Mouse (Mus musculus): ENCODE measurements around the gene Immp2l.

Gene Immp2l

DNA sequence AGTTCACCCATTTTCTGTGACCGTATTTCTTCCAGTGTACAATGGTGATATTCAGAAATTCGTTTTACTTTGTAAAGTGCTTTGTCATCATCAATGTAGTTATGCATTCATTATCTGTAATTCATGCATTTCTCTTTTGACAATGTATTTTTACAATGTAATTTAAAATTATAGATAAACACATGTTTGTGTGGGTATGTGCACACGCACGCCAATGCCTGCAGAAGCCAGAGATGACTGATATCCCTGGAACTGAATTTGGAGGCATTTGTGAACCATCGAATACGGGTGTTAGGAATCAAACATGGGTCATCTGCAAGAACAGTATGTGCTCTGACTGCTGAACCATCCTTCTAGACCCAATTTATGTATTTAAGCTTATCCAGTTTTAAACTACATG lies 161.6 kb downstream of the Immp2l start:
- no peak for DNase-seq

DNA sequence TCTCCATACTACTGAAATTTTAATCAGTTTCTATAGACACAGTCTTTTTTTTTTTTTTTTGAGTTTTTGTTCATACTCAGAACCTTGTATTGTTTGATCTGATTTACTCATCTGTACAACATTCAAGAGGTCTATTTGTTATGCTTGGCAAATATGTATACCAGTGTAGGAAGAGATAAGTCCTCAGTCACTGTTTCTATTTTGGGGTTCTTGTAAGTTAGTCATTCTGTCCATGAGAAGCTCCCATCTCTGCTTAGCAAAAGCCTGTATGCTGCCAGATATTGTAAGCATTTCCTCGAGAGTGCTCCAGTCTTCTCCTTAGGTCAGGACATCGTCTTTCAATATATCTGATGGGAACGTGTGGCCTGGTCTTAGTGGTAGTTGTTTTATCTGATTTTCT lies 168.9 kb downstream of the Immp2l start:
- DNase-seq, result no peak

DNA sequence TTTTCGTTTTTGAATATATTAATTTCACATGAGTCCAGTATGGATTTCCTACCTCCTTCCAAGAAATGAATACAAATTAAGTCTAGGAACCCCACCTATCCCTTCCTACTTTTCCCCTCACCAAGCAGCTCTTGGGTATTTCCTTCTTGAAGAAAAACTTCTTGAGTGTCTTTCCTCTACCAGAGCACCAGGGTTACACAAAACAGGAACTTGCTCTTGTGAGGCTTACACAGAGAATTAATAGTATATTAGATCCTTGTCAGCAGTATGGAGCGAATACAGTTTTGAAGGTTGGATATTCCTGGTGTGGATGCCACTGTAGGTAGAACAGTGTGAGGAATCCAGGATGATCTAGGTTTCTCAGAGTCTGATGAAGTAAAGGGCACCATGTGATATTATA lies 172.5 kb downstream of the Immp2l start:
- DNase-seq, result no peak

DNA sequence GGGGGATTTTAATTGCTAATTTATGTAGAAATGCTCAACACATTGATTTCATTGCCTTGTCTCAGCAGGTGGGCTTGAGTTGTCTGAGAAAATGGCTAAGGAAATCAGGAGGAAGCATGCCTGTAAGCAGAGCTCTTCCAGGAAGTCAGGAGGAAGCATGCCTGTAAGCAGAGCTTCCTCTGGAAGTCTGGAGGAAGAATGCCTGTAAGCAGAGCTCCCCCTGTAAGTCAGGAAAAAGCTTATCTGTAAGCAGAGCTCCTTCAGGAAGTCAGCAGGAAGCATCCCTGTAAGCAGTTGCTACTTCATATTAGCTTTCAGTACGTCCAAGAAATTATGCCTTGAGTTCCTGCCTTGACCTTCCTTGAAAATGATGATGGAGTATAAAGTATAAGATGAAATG lies 191.3 kb downstream of the Immp2l start:
- no peak for DNase-seq

DNA sequence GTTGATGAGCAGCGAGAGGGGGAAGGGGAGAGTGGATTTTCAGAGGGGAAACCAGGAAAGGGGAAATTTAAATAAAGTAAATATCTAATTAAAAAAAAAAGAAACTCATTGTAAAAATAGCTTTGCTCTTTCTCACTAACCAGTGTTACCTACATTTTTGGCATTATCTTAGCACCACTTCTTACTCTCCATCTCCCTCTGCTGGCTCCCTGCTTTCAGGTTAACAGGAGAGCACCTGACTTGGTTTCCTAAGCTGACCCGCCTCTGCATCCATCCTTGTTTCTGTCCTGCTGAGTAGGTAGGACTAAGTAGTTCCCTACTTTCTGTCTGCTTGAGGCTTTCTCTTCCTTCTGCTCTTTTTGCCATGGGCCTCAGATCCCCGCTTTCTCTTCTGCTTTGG lies 198.0 kb downstream of the Immp2l start:
- no peak for DNase-seq

DNA sequence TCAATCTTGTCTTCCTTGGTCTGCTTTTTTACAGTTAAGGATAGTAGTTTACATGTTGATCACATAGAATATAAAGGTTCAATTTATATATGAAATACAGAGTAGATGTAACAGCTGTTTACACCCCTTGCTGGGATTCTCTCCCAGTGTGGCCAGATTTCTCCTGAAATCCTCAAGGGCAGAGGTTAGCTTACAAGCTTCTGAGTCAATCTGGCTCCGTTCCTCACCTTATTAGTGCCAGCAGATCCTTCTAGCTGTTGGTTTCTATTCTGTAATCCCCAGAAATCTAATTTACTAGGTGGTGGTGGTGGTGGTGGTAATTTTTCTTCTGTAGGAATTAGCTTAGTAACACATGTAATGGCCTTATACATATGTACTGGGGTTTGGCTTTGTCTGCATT lies 199.8 kb downstream of the Immp2l start:
- no peak for DNase-seq

DNA sequence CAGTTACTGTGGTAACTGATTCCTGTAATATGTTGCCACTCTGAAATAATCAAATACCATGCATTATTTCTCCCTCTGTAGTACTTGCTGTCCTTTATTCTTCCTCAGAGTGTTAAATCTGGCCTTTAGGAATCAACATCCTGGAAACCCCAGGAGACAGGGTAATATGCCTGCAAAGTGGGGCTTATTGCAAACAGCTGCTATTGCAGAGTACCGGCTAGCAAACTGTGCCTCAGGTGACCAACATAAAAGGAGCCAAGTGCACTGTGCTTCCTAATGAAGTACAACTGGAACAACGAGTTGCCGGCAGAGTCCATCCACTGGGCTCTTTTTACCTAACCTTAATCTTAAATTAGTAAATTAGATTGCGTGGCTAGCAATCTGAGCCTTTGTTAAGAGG lies 200.6 kb downstream of the Immp2l start:
- no peak for DNase-seq

DNA sequence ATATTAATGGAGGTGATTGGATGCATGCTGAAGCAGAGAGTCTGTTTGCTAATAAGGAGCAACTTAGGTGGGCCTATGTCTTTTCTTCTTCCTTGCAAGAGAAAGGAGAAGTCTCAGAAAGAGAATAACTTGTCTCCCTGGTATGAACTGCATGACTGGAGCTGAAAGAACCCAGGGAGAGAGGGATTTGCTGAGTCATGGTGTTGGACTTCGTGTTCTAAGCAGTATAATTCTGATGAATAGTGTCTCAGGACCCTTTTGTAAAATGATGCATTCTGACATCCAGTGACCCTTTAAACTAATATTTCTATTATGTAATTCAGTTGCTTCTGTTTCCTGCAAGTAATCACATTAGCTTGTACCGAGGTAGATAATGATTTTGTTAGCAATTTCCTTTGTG lies 208.1 kb downstream of the Immp2l start:
- no peak for DNase-seq

DNA sequence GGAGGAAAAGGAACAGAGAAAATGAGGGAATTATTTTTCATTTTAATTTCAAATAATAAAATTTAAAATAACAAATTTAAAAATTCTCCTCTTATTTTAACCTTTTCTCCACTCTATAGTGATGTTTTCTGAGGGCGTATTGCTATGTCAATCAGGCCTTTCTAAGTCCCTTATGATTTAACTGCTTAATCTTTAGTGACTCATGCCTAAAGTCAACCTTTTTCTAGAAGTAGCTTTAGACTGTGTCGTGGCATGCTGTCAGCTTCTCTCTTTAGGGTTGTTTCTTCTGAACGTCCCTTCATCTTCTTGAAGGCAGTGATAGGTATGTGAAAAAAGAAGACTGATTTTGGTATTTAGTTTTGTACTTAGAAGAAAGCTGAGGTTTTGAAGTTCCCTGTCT lies 214.0 kb downstream of the Immp2l start:
- DNase-seq, result no peak

DNA sequence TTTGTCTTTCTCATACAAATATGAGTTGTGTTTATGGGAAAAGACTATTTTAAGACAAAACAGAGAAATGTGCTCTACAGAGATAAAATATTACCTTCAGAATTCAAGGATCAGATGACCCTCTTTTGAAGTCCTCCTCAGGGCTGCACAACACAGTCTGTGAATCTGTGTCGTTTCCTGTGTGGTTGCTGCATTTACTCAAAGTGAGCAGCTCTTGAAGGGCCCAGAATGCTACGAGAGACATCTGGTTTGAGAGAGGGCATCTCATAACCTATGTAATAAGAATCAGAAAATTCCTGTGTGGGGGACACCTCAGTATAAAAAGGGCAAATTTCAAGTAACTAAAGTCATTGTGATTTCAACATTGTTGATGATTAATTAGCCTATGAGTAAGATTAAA lies 217.3 kb downstream of the Immp2l start:
- DNase-seq, result no peak

DNA sequence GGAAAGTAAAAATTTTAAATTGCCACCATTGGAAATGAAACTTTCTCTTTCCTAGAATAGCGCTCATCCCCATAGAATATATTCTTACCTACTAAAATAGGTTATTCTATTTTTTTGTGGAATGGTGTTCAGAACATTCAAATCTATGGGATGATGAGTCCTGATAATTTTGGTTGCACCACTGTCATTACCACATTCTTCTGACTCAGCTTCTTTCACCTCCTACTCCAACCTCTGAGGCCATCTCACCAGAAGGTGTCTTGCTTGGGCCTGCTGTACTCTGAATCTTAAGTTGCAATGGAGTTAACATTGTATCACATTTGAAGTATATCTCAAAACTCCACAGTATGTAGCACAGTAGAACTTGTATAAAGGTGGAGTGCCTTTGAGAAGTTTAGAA lies 224.4 kb downstream of the Immp2l start:
- DNase-seq, result no peak

DNA sequence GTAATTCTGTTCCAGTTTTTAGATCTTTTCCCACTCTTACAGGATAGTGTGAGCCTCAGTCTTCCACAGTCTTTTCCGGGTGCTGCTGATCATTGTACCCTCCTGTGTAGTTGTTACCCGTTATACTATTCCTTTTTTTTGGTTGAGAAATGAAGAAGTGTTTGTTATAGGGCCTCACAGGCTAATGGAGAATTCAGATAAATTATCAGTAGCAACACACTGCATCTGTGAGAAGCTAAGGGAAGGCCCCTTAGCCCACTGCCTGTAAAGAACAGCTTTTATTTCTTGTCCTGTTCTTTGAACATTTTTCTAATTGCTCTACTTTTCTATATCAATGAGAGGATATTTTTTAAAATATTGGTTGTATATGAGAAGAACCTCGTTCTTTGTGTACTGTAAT lies 226.2 kb downstream of the Immp2l start:
- DNase-seq, result no peak

DNA sequence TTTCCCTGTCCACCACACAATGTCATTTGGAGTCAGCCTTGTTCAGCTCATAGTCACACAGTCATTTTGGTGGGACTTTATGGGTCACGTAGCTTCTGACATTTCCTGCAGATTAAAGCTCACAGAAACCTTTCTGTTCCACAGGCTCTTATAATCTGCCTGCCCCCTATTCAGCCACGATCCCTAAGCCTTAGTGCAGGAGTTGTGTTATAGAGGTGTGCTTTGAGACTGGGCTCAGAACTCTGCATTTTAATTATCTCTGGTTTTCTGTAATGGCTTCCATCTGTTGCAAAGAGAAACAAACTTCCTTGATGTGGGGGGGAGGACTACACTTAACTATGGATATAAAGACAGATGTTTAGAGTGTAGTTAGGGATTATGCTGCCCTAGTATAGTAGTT lies 234.0 kb downstream of the Immp2l start:
- no peak for DNase-seq

DNA sequence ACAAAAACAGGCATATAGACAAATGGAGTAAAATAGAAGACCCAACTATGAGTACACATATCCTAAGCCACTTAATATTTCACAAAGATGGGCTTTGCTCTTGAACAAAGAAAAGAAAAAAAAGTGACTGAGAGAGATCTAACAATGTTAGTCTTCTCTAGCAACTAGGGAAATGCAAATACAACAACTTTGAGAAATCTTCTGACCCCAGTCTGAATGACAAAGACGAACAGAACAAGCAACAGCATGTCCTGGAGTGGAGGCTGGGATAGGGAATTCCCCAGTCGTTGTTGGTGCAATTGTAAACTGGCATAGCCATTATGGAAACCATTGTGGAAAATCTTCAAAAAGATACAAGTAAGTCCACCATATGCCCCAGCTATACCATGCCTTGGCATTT lies 235.7 kb downstream of the Immp2l start:
- DNase-seq, result no peak

DNA sequence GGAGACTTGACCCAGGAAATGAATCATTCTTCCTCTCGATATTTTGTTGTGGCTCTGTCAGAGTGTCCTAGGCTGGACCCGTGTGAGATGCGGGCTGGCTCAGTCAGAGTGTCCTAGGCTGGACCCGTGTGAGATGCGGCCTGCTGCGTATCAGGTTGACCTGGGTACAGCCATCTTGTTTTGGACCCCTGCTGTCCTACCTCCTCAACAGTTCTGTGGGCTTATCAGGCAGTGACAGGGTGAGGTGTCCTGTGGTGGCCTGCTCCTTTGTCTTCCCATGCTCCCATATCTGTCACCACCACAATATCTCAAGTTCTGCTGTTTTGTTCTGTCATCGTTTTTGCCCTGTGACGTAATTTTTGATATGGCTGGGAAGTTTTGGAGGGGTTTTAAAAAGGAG lies 250.2 kb downstream of the Immp2l start:
- DNase-seq, result no peak

DNA sequence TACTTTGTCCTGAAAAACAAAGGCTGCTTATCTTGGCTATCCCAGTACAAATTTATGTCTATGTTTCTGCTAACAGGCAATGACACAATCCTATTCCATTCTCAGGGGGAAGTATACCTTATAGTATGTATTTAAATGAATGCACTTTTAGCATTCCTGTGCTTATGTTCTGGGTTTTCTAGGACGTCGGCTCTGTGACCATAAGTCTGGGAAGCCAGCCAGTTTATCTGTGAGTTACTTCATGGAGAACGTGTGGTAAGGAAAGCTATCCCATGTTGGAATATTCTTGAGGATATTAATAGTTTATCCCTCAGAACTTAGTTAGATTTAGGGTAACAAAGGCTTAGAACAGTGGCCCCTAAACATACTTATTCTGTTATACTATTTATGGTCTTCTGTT lies 251.5 kb downstream of the Immp2l start:
- DNase-seq, result no peak

DNA sequence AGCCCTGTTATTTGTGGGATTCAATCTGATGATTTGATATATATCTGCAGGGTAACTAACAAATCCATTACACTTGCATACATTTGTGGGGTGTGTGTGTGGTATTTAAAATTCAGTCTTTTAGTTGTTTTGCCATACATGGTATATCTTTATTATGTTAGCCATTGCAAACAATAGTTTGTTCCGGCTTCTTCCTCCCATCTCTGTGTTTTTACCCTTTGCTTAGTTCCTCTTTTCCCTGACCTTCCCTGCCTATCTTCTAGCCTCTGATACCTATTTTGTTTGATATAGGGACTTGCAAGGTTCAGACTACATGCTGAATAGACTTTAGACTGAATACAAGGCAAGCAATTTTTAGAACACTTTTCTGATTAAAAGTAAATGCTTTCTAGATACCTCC lies 254.0 kb downstream of the Immp2l start:
- DNase-seq, result no peak

DNA sequence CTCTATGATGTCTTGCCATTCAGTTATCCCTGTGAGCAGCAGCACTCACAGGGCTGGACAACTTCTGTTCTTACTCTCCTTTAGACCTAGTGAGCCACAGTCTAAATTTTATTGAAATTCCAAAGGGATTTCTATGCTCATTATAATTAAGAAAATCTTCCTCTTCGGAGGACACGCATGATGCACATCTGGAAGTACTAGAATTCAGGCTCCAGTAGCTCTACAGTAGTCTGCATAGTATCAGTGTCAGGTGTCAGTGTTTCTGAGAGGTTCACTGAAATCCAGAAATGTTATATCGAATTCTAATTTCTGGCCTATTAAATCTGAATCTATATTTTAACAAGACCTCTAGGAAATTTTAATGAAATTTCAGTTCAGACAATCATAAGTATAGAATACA lies 265.2 kb downstream of the Immp2l start:
- DNase-seq, result no peak

DNA sequence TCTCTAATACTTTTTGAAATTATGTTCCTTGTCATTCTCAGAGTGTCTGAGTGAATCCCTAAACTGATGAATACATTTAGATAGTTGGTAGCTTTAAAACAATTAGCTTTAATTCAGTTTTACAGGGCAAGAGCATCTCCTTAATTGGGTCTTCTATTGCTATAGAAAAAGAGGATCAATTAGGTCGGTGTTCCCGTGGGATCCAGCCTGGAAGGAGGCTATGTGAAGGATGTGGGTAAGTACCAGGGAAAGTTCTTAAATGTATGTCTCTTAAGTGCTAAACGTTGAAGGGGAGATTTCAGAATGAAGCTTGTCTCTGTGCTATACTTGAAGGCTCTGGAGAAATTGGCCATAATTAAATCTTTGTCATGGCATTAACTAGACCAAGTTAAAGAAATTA lies 283.1 kb downstream of the Immp2l start:
- no peak for DNase-seq

DNA sequence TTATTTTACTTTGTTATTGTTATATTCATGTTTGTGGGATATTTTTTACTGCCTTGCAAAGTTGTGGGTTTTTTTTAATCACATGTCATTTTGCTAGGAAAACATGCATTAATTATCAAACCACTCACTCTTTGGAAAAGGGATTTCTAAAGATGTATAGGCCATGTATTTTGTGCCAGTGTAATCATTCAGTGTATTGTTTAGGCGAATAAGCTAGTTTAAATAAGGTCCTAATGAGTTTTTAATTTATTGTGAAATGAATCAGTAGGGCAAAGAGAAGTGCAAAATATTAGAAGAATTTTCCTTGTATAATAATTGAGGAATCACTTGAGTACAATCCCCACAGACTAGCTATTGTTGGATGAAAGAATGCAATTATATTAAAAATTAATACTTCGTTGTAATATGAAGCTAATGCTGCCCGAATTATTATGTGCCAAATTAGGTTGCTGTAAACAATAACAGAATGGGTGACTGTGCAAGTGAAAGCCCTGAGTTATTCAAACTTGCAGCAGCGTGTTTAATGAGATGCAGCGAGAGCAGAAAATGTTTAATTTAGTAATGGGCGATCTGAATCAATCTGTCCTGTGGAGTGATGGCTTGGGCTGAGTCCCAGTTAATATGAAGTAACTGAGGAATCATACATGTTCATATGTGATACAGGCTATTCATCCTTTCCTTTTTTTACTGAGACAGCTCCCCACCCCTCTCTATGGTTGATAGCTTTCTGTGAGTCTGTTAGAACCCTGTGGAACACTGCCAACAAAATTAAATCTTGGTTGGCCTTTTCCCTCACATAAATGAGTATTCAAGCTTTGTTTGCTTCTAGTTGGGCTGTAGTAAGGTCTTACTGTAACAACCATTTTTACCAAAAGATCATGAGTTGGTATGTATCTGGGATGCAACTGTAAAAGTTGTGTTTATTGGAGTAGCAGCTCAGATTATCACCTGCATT lies 285.1 kb downstream of the Immp2l start:
- no peak for DNase-seq

DNA sequence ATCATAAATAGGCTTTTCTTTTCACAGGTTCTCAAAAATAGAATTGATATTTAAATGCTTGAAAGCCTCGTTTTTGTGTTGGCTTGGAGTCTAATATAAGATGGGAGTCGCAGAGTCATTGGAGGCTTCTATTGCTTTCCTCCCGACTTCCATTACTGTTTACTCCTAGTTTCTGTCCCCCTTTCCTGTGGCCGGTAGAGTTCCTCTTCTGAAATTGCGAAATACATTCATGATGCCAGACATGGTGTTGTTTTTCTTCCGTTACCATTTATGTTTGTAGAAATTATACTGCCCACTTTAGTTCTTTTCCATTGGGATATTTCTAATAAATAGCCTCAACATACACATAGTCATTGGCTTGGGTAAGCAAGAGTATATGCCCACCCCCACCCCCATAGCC lies 289.5 kb downstream of the Immp2l start:
- DNase-seq, result no peak

DNA sequence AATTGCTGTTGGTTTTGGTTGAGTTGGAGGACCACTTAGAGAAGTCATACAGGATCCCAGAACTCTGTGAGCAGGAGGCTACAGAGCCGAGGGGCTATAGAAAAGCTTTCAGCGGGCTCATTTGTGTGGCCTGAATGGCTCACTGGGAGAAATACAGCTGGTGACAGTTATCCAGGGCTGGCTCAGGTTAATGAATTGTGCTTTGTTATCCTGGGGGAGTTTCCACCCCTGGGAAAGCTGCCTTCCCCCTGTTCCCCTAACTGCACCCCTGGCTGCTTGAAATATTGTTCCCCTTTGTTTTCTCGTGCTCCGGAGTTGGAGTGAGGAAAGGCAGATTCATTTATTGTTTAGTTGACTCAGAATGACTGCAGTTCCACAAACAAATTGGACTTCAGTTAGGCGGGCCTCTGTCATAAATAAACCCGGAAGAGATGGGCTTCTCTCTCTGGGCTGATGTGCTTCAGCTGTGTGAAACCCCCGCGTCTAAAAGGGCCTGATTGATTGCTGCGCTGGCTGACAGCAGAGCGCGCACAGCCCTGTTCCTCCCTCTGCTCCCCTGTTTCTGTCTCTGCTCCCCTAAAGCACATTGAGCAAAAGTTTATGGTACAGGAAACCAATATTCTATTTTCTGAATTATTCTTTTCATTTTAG lies 291.0 kb downstream of the Immp2l start:
- DNase-seq, result no peak

DNA sequence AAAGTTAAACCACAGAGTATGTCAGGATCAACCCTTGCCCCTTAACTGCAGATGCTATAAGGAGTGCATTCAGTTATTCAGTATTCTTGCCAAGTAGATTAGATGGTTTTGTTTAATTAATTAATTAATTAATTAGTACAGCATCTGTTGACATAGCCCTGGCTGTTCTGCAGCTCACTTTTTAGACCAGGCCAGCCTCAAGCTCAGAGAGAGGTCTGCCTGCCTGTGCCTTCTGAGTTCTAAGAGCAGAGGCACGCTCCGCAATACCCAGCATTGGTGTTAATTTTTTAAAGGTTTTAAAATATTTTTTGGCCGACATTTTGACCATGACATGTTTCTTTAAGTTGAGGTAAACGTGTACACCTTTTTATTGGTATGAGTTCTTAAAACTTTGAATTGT lies 292.0 kb downstream of the Immp2l start:
- DNase-seq, result no peak

DNA sequence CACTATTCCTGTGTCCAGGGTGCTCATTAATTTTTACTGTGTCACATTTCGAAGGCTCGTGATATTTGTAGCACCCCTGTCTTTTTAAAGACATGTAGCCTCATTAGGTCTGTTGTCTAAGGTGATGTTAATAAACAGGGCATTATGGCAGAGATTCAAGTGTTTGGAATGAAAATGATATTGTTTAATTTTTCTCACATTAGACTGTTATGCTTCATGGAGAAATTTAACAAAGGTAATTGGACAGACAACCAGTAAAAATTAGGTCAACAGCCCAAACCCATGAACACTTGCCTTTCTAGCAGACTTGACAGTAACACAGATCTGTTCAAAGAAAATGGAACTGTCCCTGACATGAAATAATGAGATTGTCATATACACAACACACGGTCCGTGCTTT lies 292.5 kb downstream of the Immp2l start:
- no peak for DNase-seq

DNA sequence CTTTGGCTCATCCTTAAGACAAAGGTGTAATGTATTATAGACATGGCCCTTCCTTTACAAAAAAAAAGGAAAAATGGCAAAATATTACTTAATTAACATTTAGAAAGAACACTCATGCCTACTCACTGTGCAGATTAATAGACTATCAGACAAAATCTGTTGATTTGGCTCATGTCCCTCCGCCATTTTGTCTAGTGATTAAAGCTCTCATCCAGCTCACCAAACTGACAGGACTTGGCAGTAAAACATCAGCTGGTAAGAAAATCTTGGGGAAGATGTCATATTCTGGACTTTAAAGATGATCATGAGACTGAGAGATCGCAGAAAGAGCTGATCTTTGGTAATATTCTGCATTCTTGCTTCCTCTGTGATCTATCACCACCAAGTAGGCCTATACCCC lies 293.5 kb downstream of the Immp2l start:
- no peak for DNase-seq
